ENCODE assay signal across 8 mouse cellular contexts in genomic region chr14:62042305-62043116, GRCm38 (mm10).
DNase-seq lines count a peak whose midpoint lies in the region; ATAC-seq and TF ChIP-seq lines count a peak whose summit lies in the region.

No protein-coding gene starts in this region.

- H3K4me2 ChIP-seq in intestine, postnatal 0 days (replicated peaks; ENCODE audit: low read depth): no peak overlapping the region
- H3K4me2 ChIP-seq in intestine, embryonic 15.5 days (replicated peaks): no peak overlapping the region
- no peak overlapping the region for H3K4me2 ChIP-seq in hindbrain, embryonic 16.5 days (ENCODE audit: low read length)

- no peak for ATAC-seq in intestine, postnatal 0 days
- no peak for ATAC-seq in intestine, embryonic 15.5 days
- ATAC-seq in hindbrain, embryonic 16.5 days: peak; percentile 70

- no peak overlapping the region for H3K4me3 ChIP-seq in intestine, postnatal 0 days (ENCODE audit: low read depth, low read length)
- H3K4me3 ChIP-seq in intestine, embryonic 15.5 days (replicated peaks): no peak overlapping the region
- no peak overlapping the region for H3K4me3 ChIP-seq in forebrain, embryonic 10.5 days
- H3K4me3 ChIP-seq in hindbrain, embryonic 16.5 days (ENCODE audit: low read length): no peak overlapping the region

- WGBS in intestine, postnatal 0 days: 65% methylated on average over 11 of the region's 11 CpGs
- 67% methylated on average over 11 of the region's 11 CpGs for WGBS in intestine, embryonic 15.5 days
- WGBS in forebrain, embryonic 10.5 days: 67% methylated on average over 11 of the region's 11 CpGs
- 53% methylated on average over 11 of the region's 11 CpGs for WGBS in hindbrain, embryonic 16.5 days

- peak; percentile 83 for TF ChIP-seq CTCF in intestine, postnatal 0 days (IDR thresholded peaks at IDR 0.05; ENCODE audit: low read depth)

- H3K9me3 ChIP-seq in intestine, postnatal 0 days (ENCODE audit: control insufficient read depth): no peaks in the 10 kb centered on the region
- no peaks in the 10 kb centered on the region for H3K9me3 ChIP-seq in intestine, embryonic 15.5 days
- H3K9me3 ChIP-seq in forebrain, embryonic 10.5 days: peaks cover 4% of the 10 kb centered on the region
- no peaks in the 10 kb centered on the region for H3K9me3 ChIP-seq in hindbrain, embryonic 16.5 days (ENCODE audit: control insufficient read depth, low read length)

- DNase-seq in adrenal gland, postnatal 36 days: peak; percentile 76 to 82
- peak; percentile 29 for DNase-seq in forebrain, embryonic 10.5 days (ENCODE audit: extremely low spot score, low spot score)
- DNase-seq in left cerebral cortex, postnatal 25 days (ENCODE audit: low spot score in 2 of 2): peak; percentile 60 to 61
- peak; percentile 7 to 42 for DNase-seq in natural killer cell, adult 2 months (ENCODE audit: low spot score in 2 of 2)
- DNase-seq in testis, postnatal 10 days (ENCODE audit: low spot score): peak; percentile 84

- H3K27me3 ChIP-seq in intestine, postnatal 0 days (replicated peaks; ENCODE audit: control insufficient read depth, insufficient read depth, low read length): no peaks in the 10 kb centered on the region
- no peaks in the 10 kb centered on the region for H3K27me3 ChIP-seq in intestine, embryonic 15.5 days (replicated peaks)
- H3K27me3 ChIP-seq in forebrain, embryonic 10.5 days (ENCODE audit: poor library complexity, severe bottlenecking): no peaks in the 10 kb centered on the region
- H3K27me3 ChIP-seq in hindbrain, embryonic 16.5 days (replicated peaks; ENCODE audit: control insufficient read depth, insufficient read depth, low read length): no peaks in the 10 kb centered on the region

- no peak overlapping the region for H3K27ac ChIP-seq in intestine, postnatal 0 days (ENCODE audit: low read depth, low read length)
- H3K27ac ChIP-seq in intestine, embryonic 15.5 days: no peak overlapping the region
- H3K27ac ChIP-seq in forebrain, embryonic 10.5 days: no peak overlapping the region
- no peak overlapping the region for H3K27ac ChIP-seq in hindbrain, embryonic 16.5 days (ENCODE audit: low read depth, low read length)

- intact Hi-C loops in left cerebral cortex, postnatal 25 days (cut with DNase I): loop anchor here (2.0 to 10.0 kb wide), 3 partner anchors 210 to 468 kb away; no protein-coding TSS in a partner anchor

- H3K9ac ChIP-seq in intestine, postnatal 0 days (ENCODE audit: low read depth, low read length): no peak overlapping the region
- no peak overlapping the region for H3K9ac ChIP-seq in intestine, embryonic 15.5 days
- no peak overlapping the region for H3K9ac ChIP-seq in hindbrain, embryonic 16.5 days (ENCODE audit: low read depth, low read length)

- H3K4me1 ChIP-seq in intestine, postnatal 0 days (replicated peaks; ENCODE audit: control insufficient read depth, insufficient read depth, low read length): no peaks in the 10 kb centered on the region
- no peaks in the 10 kb centered on the region for H3K4me1 ChIP-seq in intestine, embryonic 15.5 days (replicated peaks)
- no peaks in the 10 kb centered on the region for H3K4me1 ChIP-seq in forebrain, embryonic 10.5 days
- no peaks in the 10 kb centered on the region for H3K4me1 ChIP-seq in hindbrain, embryonic 16.5 days (ENCODE audit: control insufficient read depth, insufficient read depth, low read depth, low read length)

- H3K36me3 ChIP-seq in intestine, postnatal 0 days (ENCODE audit: control insufficient read depth, insufficient read depth): no peaks in the 10 kb centered on the region
- no peaks in the 10 kb centered on the region for H3K36me3 ChIP-seq in intestine, embryonic 15.5 days
- H3K36me3 ChIP-seq in forebrain, embryonic 10.5 days (replicated peaks): no peaks in the 10 kb centered on the region
- no peaks in the 10 kb centered on the region for H3K36me3 ChIP-seq in hindbrain, embryonic 16.5 days (ENCODE audit: control insufficient read depth, insufficient read depth, low read length)

Comparison
In these comparisons a context has a peak if more than half of its experiments do, and no peak if none do; other contexts are left out.
1. DNase-seq: peak in every context shown above with its lines; median percentile 84 in testis, postnatal 10 days; 79 in adrenal gland, postnatal 36 days; 60 in left cerebral cortex, postnatal 25 days; 29 in forebrain, embryonic 10.5 days; 24 in natural killer cell, adult 2 months.